Mouse (Mus musculus): ENCODE data around the gene Mypn. TPM values are rescaled to one million over a fixed set of nuclear protein-coding genes. Genes with fewer than 3 reads are reported as not detected.
A peak's percentile ranks its signal among the peaks of the same experiment; 100 is the strongest.

Gene Mypn
- polyA plus RNA-seq, 1 experiment from 2014 or later = 0.14 TPM

- 89% methylated on average over 15 of the region's 15 CpGs for WGBS
- no peak for ATAC-seq
- Histone ChIP-seq H3K36me3 (ENCODE audit: control insufficient read depth, insufficient read depth) (no peaks in the 10 kb centered on the region), H3K27me3 (replicated peaks; ENCODE audit: control insufficient read depth, insufficient read depth, low read length) (no peaks in the 10 kb centered on the region), H3K27ac (ENCODE audit: low read length) (no peak overlapping the region), H3K4me1 (replicated peaks; ENCODE audit: control insufficient read depth, insufficient read depth, low read length) (no peaks in the 10 kb centered on the region), H3K9me3 (ENCODE audit: control insufficient read depth, low read length) (no peaks in the 10 kb centered on the region), H3K4me2 (ENCODE audit: low read length) (no peak overlapping the region), H3K4me3 (replicated peaks; ENCODE audit: low read length) (no peak overlapping the region), H3K9ac (replicated peaks; ENCODE audit: low read depth, low read length) (no peak overlapping the region)
These were observed 87.9 kb downstream of the Mypn start for GRCm38 (mm10) chr10:63115881-63116280.

- H3K4me2 ChIP-seq (ENCODE audit: low read length) = no peak overlapping the region
- no peak for ATAC-seq
- H3K4me1 ChIP-seq (replicated peaks; ENCODE audit: control insufficient read depth, insufficient read depth, low read length) = no peaks in the 10 kb centered on the region
- no peaks in the 10 kb centered on the region for H3K27me3 ChIP-seq (replicated peaks; ENCODE audit: control insufficient read depth, insufficient read depth, low read length)
- no peak overlapping the region for H3K9ac ChIP-seq (replicated peaks; ENCODE audit: low read depth, low read length)
- H3K36me3 ChIP-seq (ENCODE audit: control insufficient read depth, insufficient read depth) = no peaks in the 10 kb centered on the region
- H3K4me3 ChIP-seq (replicated peaks; ENCODE audit: low read length) = no peak overlapping the region
- H3K27ac ChIP-seq (ENCODE audit: low read length) = no peak overlapping the region
- no peaks in the 10 kb centered on the region for H3K9me3 ChIP-seq (ENCODE audit: control insufficient read depth, low read length)
- WGBS = 86% methylated on average over 6 of the region's 6 CpGs
These were observed 89.9 kb downstream of the Mypn start for GRCm38 (mm10) chr10:63113716-63114360.

- Histone ChIP-seq H3K27me3 (replicated peaks; ENCODE audit: control insufficient read depth, insufficient read depth, low read length) (no peaks in the 10 kb centered on the region), H3K27ac (ENCODE audit: low read length) (no peak overlapping the region), H3K36me3 (ENCODE audit: control insufficient read depth, insufficient read depth) (no peaks in the 10 kb centered on the region), H3K9me3 (ENCODE audit: control insufficient read depth, low read length) (no peaks in the 10 kb centered on the region), H3K4me2 (ENCODE audit: low read length) (no peak overlapping the region), H3K4me1 (replicated peaks; ENCODE audit: control insufficient read depth, insufficient read depth, low read length) (no peaks in the 10 kb centered on the region), H3K9ac (replicated peaks; ENCODE audit: low read depth, low read length) (no peak overlapping the region), H3K4me3 (replicated peaks; ENCODE audit: low read length) (no peak overlapping the region)
- ATAC-seq = 0 out of 2 replicates have a peak, but pooled peaks have one; percentile 28
- WGBS = 39% methylated on average over 5 of the region's 5 CpGs
These were observed 90.6 kb downstream of the Mypn start for GRCm38 (mm10) chr10:63113027-63113604.

GRCm38 (mm10) chr10:63100657-63101056, 103.1 kb downstream of the Mypn start:
- peak; percentile 42; the same call in 1 of the 2 replicates for ATAC-seq
- H3K4me2 ChIP-seq (ENCODE audit: low read length) = peak overlapping the region; percentile 98
- H3K4me3 ChIP-seq (replicated peaks; ENCODE audit: low read length) = peak overlapping the region; percentile 75
- 0 out of 2 replicates have a peak, but pooled peaks cover 2% of the 10 kb centered on the region for H3K27me3 ChIP-seq (replicated peaks; ENCODE audit: control insufficient read depth, insufficient read depth, low read length)
- no peaks in the 10 kb centered on the region for H3K9me3 ChIP-seq (ENCODE audit: control insufficient read depth, low read length)
- no peaks in the 10 kb centered on the region for H3K36me3 ChIP-seq (ENCODE audit: control insufficient read depth, insufficient read depth)
- no peak overlapping the region for H3K27ac ChIP-seq (ENCODE audit: low read length)
- H3K9ac ChIP-seq (replicated peaks; ENCODE audit: low read depth, low read length) = peak overlapping the region; percentile 79
- peaks cover 11% of the 10 kb centered on the region for H3K4me1 ChIP-seq (replicated peaks; ENCODE audit: control insufficient read depth, insufficient read depth, low read length)
- 6% methylated on average over 9 of the region's 9 CpGs for WGBS

GRCm38 (mm10) chr10:63099941-63100562, 103.7 kb downstream of the Mypn start:
- Histone ChIP-seq H3K9me3 (ENCODE audit: control insufficient read depth, low read length) (no peaks in the 10 kb centered on the region), H3K27ac (ENCODE audit: low read length) (no peak overlapping the region), H3K4me2 (ENCODE audit: low read length) (peak overlapping the region; percentile 98), H3K36me3 (ENCODE audit: control insufficient read depth, insufficient read depth) (no peaks in the 10 kb centered on the region), H3K9ac (replicated peaks; ENCODE audit: low read depth, low read length) (peak overlapping the region; percentile 79), H3K27me3 (replicated peaks; ENCODE audit: control insufficient read depth, insufficient read depth, low read length) (0 out of 2 replicates have a peak, but pooled peaks cover 2% of the 10 kb centered on the region), H3K4me3 (replicated peaks; ENCODE audit: low read length) (peak overlapping the region; percentile 75), H3K4me1 (replicated peaks; ENCODE audit: control insufficient read depth, insufficient read depth, low read length) (peaks cover 11% of the 10 kb centered on the region)
- ATAC-seq = peak; percentile 95
- under 1% methylated on average over 62 of the region's 62 CpGs for WGBS

- Histone ChIP-seq H3K36me3 (ENCODE audit: control insufficient read depth, insufficient read depth) (no peaks in the 10 kb centered on the region), H3K27ac (ENCODE audit: low read length) (no peak within 1 kb of the TSS), H3K4me1 (replicated peaks; ENCODE audit: control insufficient read depth, insufficient read depth, low read length) (peaks cover 11% of the 10 kb centered on the region), H3K4me2 (ENCODE audit: low read length) (peak within 1 kb of the TSS; percentile 98), H3K4me3 (replicated peaks; ENCODE audit: low read length) (peak within 1 kb of the TSS; percentile 75), H3K9me3 (ENCODE audit: control insufficient read depth, low read length) (no peaks in the 10 kb centered on the region), H3K27me3 (replicated peaks; ENCODE audit: control insufficient read depth, insufficient read depth, low read length) (0 out of 2 replicates have a peak, but pooled peaks cover 2% of the 10 kb centered on the region), H3K9ac (replicated peaks; ENCODE audit: low read depth, low read length) (peak within 1 kb of the TSS; percentile 79)
- WGBS = 9% methylated on average over 16 of the region's 16 CpGs
- ATAC-seq = no peak
These were observed 104.2 kb downstream of the Mypn start, which contains the start of gene Atoh7 for GRCm38 (mm10) chr10:63099521-63099920. Gene Atoh7, plus strand, starts transcription at chr10:63099651.

GRCm38 (mm10) chr10:63098191-63098590, 105.6 kb downstream of the Mypn start:
- Histone ChIP-seq H3K4me1 (replicated peaks; ENCODE audit: control insufficient read depth, insufficient read depth, low read length) (peaks cover 11% of the 10 kb centered on the region), H3K9me3 (ENCODE audit: control insufficient read depth, low read length) (no peaks in the 10 kb centered on the region), H3K27me3 (replicated peaks; ENCODE audit: control insufficient read depth, insufficient read depth, low read length) (0 out of 2 replicates have a peak, but pooled peaks cover 2% of the 10 kb centered on the region), H3K27ac (ENCODE audit: low read length) (no peak overlapping the region), H3K36me3 (ENCODE audit: control insufficient read depth, insufficient read depth) (no peaks in the 10 kb centered on the region), H3K9ac (replicated peaks; ENCODE audit: low read depth, low read length) (no peak overlapping the region), H3K4me2 (ENCODE audit: low read length) (no peak overlapping the region), H3K4me3 (replicated peaks; ENCODE audit: low read length) (no peak overlapping the region)
- 55% methylated on average over 12 of the region's 12 CpGs for WGBS
- ATAC-seq = no peak

- Histone ChIP-seq H3K9ac (replicated peaks; ENCODE audit: low read depth, low read length) (no peak overlapping the region), H3K27ac (ENCODE audit: low read length) (no peak overlapping the region), H3K4me2 (ENCODE audit: low read length) (no peak overlapping the region), H3K4me1 (replicated peaks; ENCODE audit: control insufficient read depth, insufficient read depth, low read length) (peaks cover 11% of the 10 kb centered on the region), H3K9me3 (ENCODE audit: control insufficient read depth, low read length) (no peaks in the 10 kb centered on the region), H3K36me3 (ENCODE audit: control insufficient read depth, insufficient read depth) (no peaks in the 10 kb centered on the region), H3K27me3 (replicated peaks; ENCODE audit: control insufficient read depth, insufficient read depth, low read length) (0 out of 2 replicates have a peak, but pooled peaks cover 2% of the 10 kb centered on the region), H3K4me3 (replicated peaks; ENCODE audit: low read length) (no peak overlapping the region)
- no peak for ATAC-seq
- 62% methylated on average over 2 of the region's 2 CpGs for WGBS
These were observed 107.0 kb downstream of the Mypn start for GRCm38 (mm10) chr10:63096757-63097156.

Measured in forebrain, embryonic 16.5 days (tissue).